Mouse (Mus musculus) CH12.LX (cell line): ENCODE measurements around the gene Adamtsl1. TPM values are rescaled to one million over a fixed set of nuclear protein-coding genes. Genes with fewer than 3 reads are reported as not detected.
A peak's percentile ranks its signal among the peaks of the same experiment; 100 is the strongest.

Experiments
- DNase-seq: peaks from one replicate; pipeline ENCODE4 v3.0.0-alpha.2; 2013; ENCODE audit errors: extremely low read depth
- H3K27ac ChIP-seq: 2 replicates; pipeline ENCODE4 v1.5.1; 2012; ENCODE audit warnings: low read depth, mild to moderate bottlenecking, control low read depth, moderate library complexity; ENCODE audit not compliant: insufficient read depth
- H3K27me3 ChIP-seq: replicated peaks from 2 replicates; pipeline ENCODE3; 2012; ENCODE audit warnings: inconsistent platforms
- H3K36me3 ChIP-seq, 2 experiments: replicated peaks in 1 of 2; 2 replicates each; pipeline versions ENCODE3 to v1.6.1; 2012; ENCODE audit warnings: inconsistent platforms in 1 of 2, low read length in 1 of 2, mild to moderate bottlenecking in 1 of 2, mixed read lengths in 1 of 2, moderate library complexity in 1 of 2; ENCODE audit not compliant: control insufficient read depth in 1 of 2, insufficient read depth in 1 of 2
- H3K4me1 ChIP-seq, 2 experiments: 2 replicates each; pipeline ENCODE4 v1.6.1; 2012; ENCODE audit warnings: inconsistent platforms in 1 of 2, moderate library complexity in 1 of 2; ENCODE audit not compliant: insufficient read depth in 2 of 2, control insufficient read depth in 1 of 2
- H3K4me2 ChIP-seq: 2 replicates; pipeline ENCODE4 v1.6.1; 2012; ENCODE audit warnings: low read depth, mild to moderate bottlenecking, control low read depth; ENCODE audit not compliant: poor library complexity, insufficient read depth, severe bottlenecking
- H3K4me3 ChIP-seq, 3 experiments: fragments of 150-350 bp in 1 of 3; sonication (generic) in 1 of 3; replicated peaks in 1 of 3; 2 replicates each; pipeline versions ENCODE3 to v1.5.1; 2011 to 2012; ENCODE audit warnings: low read depth in 2 of 3, low read length in 2 of 3, mild to moderate bottlenecking in 2 of 3, moderate library complexity in 2 of 3, control low read depth in 1 of 3, improper control_type of control experiment in 1 of 3, inconsistent platforms in 1 of 3, mixed read lengths in 1 of 3; ENCODE audit not compliant: poor library complexity in 1 of 3
- H3K79me2 ChIP-seq: replicated peaks from 2 replicates; pipeline ENCODE4 v1.6.1; 2012; ENCODE audit warnings: mild to moderate bottlenecking, moderate library complexity; ENCODE audit not compliant: control insufficient read depth, poor library complexity, insufficient read depth, severe bottlenecking; ENCODE audit errors: extremely low read depth
- H3K9ac ChIP-seq: 2 replicates; pipeline ENCODE4 v1.6.1; 2012; ENCODE audit warnings: low read depth, mild to moderate bottlenecking, control low read depth, moderate library complexity; ENCODE audit not compliant: insufficient read depth
- H3K9me3 ChIP-seq: replicated peaks from 2 replicates; pipeline ENCODE3; 2012; ENCODE audit warnings: low read length, inconsistent platforms, mixed read lengths
- BHLHE40 ChIP-seq: IDR thresholded peaks from 2 replicates; pipeline ENCODE4 v1.6.1; 2011; ENCODE audit warnings: mild to moderate bottlenecking, low read depth, low read length, improper control_type of control experiment
- ELF1 ChIP-seq: IDR thresholded peaks from 2 replicates; pipeline ENCODE4 v1.6.1; 2014; ENCODE audit warnings: low read depth, mild to moderate bottlenecking, inconsistent platforms, low read length, improper control_type of control experiment
- EP300 ChIP-seq: IDR thresholded peaks from 2 replicates; pipeline ENCODE4 v1.6.1; 2011; ENCODE audit warnings: low read length, improper control_type of control experiment
- IRF4 ChIP-seq: IDR thresholded peaks from 2 replicates; pipeline ENCODE4 v1.6.1; 2014; ENCODE audit warnings: low read depth, mild to moderate bottlenecking, inconsistent platforms, low read length, improper control_type of control experiment
- JUN ChIP-seq: IDR thresholded peaks from 2 replicates; pipeline ENCODE4 v1.6.1; 2011; ENCODE audit warnings: low read depth, mild to moderate bottlenecking, low read length, improper control_type of control experiment, moderate library complexity; ENCODE audit not compliant: insufficient read depth
- KAT2A ChIP-seq: IDR thresholded peaks from 2 replicates; pipeline ENCODE4 v1.6.1; 2012; ENCODE audit warnings: low read length, improper control_type of control experiment, inconsistent platforms; ENCODE audit not compliant: insufficient replicate concordance
- MAFK ChIP-seq: IDR thresholded peaks from 2 replicates; pipeline ENCODE4 v1.6.1; 2011; ENCODE audit warnings: low read length, improper control_type of control experiment; ENCODE audit not compliant: insufficient replicate concordance
- MAX ChIP-seq: IDR thresholded peaks from 2 replicates; pipeline ENCODE4 v1.6.1; 2011; ENCODE audit warnings: low read length, improper control_type of control experiment
- MAZ ChIP-seq: IDR thresholded peaks from 2 replicates; pipeline ENCODE4 v1.6.1; 2012; ENCODE audit warnings: low read depth, mild to moderate bottlenecking, inconsistent platforms, low read length, improper control_type of control experiment, moderate library complexity
- MEF2A ChIP-seq: IDR thresholded peaks from 2 replicates; pipeline ENCODE4 v1.6.1; 2014; ENCODE audit warnings: low read depth, mild to moderate bottlenecking, inconsistent platforms, low read length, improper control_type of control experiment, borderline replicate concordance
- NRF1 ChIP-seq: IDR thresholded peaks from 2 replicates; pipeline ENCODE4 v1.6.1; 2014; ENCODE audit warnings: low read depth, mild to moderate bottlenecking, inconsistent platforms, low read length, improper control_type of control experiment, moderate library complexity
- POLR2AphosphoS2 ChIP-seq: IDR thresholded peaks from 2 replicates; pipeline ENCODE4 v1.6.1; 2011; ENCODE audit warnings: low read depth, low read length, improper control_type of control experiment
- RCOR1 ChIP-seq: conservative IDR thresholded peaks from 2 replicates; pipeline ENCODE4 v1.6.1; 2012; ENCODE audit warnings: low read depth, mild to moderate bottlenecking, inconsistent platforms, low read length, improper control_type of control experiment
- SIN3A ChIP-seq: IDR thresholded peaks from 2 replicates; pipeline ENCODE4 v1.6.1; 2012; ENCODE audit warnings: low read length, improper control_type of control experiment, inconsistent platforms
- SMC3 ChIP-seq: IDR thresholded peaks from 2 replicates; pipeline ENCODE4 v1.6.1; 2011; ENCODE audit warnings: low read depth, low read length, improper control_type of control experiment
- TBP ChIP-seq: conservative IDR thresholded peaks from 2 replicates; pipeline ENCODE4 v1.6.1; 2011; ENCODE audit warnings: low read depth, low read length, improper control_type of control experiment
- USF1 ChIP-seq: IDR thresholded peaks from 2 replicates; pipeline ENCODE4 v1.6.1; 2014; ENCODE audit warnings: low read depth, mild to moderate bottlenecking, inconsistent platforms, low read length, improper control_type of control experiment
- ZC3H11A ChIP-seq: IDR thresholded peaks from 2 replicates; pipeline ENCODE4 v1.6.1; 2012; ENCODE audit warnings: low read depth, mild to moderate bottlenecking, inconsistent platforms, low read length, improper control_type of control experiment
- ZMIZ1 ChIP-seq: IDR thresholded peaks from 2 replicates; pipeline ENCODE4 v1.6.1; 2012; ENCODE audit warnings: low read depth, mild to moderate bottlenecking, inconsistent platforms, low read length, improper control_type of control experiment
- ZNF384 ChIP-seq: IDR thresholded peaks from 2 replicates; pipeline ENCODE4 v1.6.1; 2012; ENCODE audit warnings: low read depth, low read length, improper control_type of control experiment, inconsistent platforms
- dilution Hi-C: fragments of 300-500 bp; cut with MboI; formaldehyde crosslinking; loops from 2 replicates; pipeline ENCODE4 v1.14.3; 2020; ENCODE audit warnings: low sequenced_read_pairs; ENCODE audit not compliant: extremely low pct_unique_long_range_greater_than_20kb, extremely low pct_ligation_motif_present
- in situ Hi-C: fragments of 300-500 bp; cut with MboI; formaldehyde crosslinking; loops from 3 replicates; pipeline ENCODE4 v1.14.3; 2019; ENCODE audit warnings: low sequenced_read_pairs, low pct_ligation_motif_present, low pct_unique_long_range_greater_than_20kb, mixed read lengths
- polyA plus RNA-seq: library from polyadenylated mRNA; unstranded; fragments of >175 nt; gene quantifications from 2 replicates; pipeline ENCODE4 v1.2.1, GENCODE M21; 2012; ENCODE audit warnings: low read depth; ENCODE audit not compliant: insufficient read length
- total RNA-seq, 2 experiments: library from RNA; depleted of rRNA; stranded (reverse); fragments of 300-350 nt in 1 of 2; fragments of >200 nt in 1 of 2; gene quantifications; 2 replicates each; pipeline ENCODE4 v1.2.3; 2012 to 2014

The Adamtsl1 gene
- total and polyA plus RNA-seq, 3 experiments, result not detected

- TF ChIP-seq IRF4 (no peak), MAFK (no peak), KAT2A (no peak), BHLHE40 (no peak), EP300 (no peak), NRF1 (no peak), ZC3H11A (no peak), USF1 (no peak), ZNF384 (no peak), POLR2AphosphoS2 (no peak), MEF2A (no peak), RCOR1 (no peak), ELF1 (no peak), MAX (no peak), TBP (no peak), MAZ (no peak), SMC3 (no peak), ZMIZ1 (no peak), SIN3A (no peak)
Observed at GRCm38 (mm10) chr4:86302095-86302494, 788.1 kb downstream of the Adamtsl1 start.

GRCm38 (mm10) chr4:86306753-86307152 is 792.8 kb downstream of the Adamtsl1 start:
- in situ Hi-C loops (no loop called here), dilution Hi-C loops (no loop called here)
- Histone ChIP-seq H3K9me3 (no peaks in the 10 kb centered on the region), H3K4me3 (no peak overlapping the region), H3K9ac (no peak overlapping the region), H3K4me2 (no peak overlapping the region), H3K4me1 (no peaks in the 10 kb centered on the region), H3K27me3 (no peaks in the 10 kb centered on the region), H3K27ac (no peak overlapping the region), H3K79me2 (no peaks in the 10 kb centered on the region), H3K36me3 (no peaks in the 10 kb centered on the region)
- no peak for DNase-seq
- no peak for TF ChIP-seq JUN
- 0 out of 2 replicates have a peak, but pooled peaks have one; percentile 27 for TF ChIP-seq MAFK

More at GRCm38 (mm10) chr4:86302095-86302494, 788.1 kb downstream of the Adamtsl1 start:
- no peaks in the 10 kb centered on the region for H3K4me1 ChIP-seq
- no peak for DNase-seq
- H3K36me3 ChIP-seq, result no peaks in the 10 kb centered on the region
- H3K27ac ChIP-seq, result no peak overlapping the region
- in situ Hi-C loops (no loop called here), dilution Hi-C loops (no loop called here)
- no peak overlapping the region for H3K4me3 ChIP-seq
- no peak overlapping the region for H3K4me2 ChIP-seq
- H3K27me3 ChIP-seq, result no peaks in the 10 kb centered on the region
- H3K79me2 ChIP-seq, result no peaks in the 10 kb centered on the region
- no peak overlapping the region for H3K9ac ChIP-seq
- H3K9me3 ChIP-seq, result no peaks in the 10 kb centered on the region
